Mouse (Mus musculus) kidney, embryonic 14.5 days (tissue): Measurements from ENCODE around the gene C2cd3. TPM values are rescaled to one million over a fixed set of nuclear protein-coding genes. Genes with fewer than 3 reads are reported as not detected.

Source experiments
- ATAC-seq: fragments of 200-750 bp; cut with Nextera tagmentation; 2 replicates; pipeline ENCODE4 v1.8.0; 2017; ENCODE audit warnings: moderate number of reproducible peaks, mild to moderate bottlenecking, moderate TSS enrichment, moderate library complexity; ENCODE audit not compliant: low FRiP score, low TSS enrichment
- H3K27ac ChIP-seq: fragments of 300-500 bp; sonication (generic); 2 replicates; pipeline ENCODE4 v1.5.1; 2014; ENCODE audit warnings: low read depth, mild to moderate bottlenecking, low read length, moderate library complexity, mixed read lengths
- H3K27me3 ChIP-seq: fragments of 300-500 bp; sonication (generic); 2 replicates; pipeline ENCODE4 v1.6.1; 2014; ENCODE audit warnings: mild to moderate bottlenecking, low read length; ENCODE audit not compliant: control insufficient read depth, insufficient read depth
- H3K36me3 ChIP-seq: fragments of 300-500 bp; sonication (generic); 2 replicates; pipeline ENCODE4 v1.6.1; 2014; ENCODE audit warnings: low read length, mixed read lengths; ENCODE audit not compliant: control insufficient read depth, insufficient read depth
- H3K4me1 ChIP-seq: fragments of 300-500 bp; sonication (generic); 2 replicates; pipeline ENCODE4 v1.6.1; 2014; ENCODE audit warnings: low read length, mixed read lengths; ENCODE audit not compliant: control insufficient read depth, insufficient read depth
- H3K4me2 ChIP-seq: fragments of 300-500 bp; sonication (generic); replicated peaks from 2 replicates; pipeline ENCODE4 v1.6.1; 2014; ENCODE audit warnings: low read depth, mild to moderate bottlenecking, low read length
- H3K4me3 ChIP-seq: fragments of 300-500 bp; sonication (generic); 2 replicates; pipeline ENCODE4 v1.5.1; 2014; ENCODE audit warnings: mild to moderate bottlenecking, low read length
- H3K9ac ChIP-seq: fragments of 300-500 bp; sonication (generic); 2 replicates; pipeline ENCODE4 v1.6.1; 2014; ENCODE audit warnings: low read depth, mild to moderate bottlenecking, low read length, moderate library complexity
- H3K9me3 ChIP-seq: fragments of 300-500 bp; sonication (generic); 2 replicates; pipeline ENCODE4 v1.6.1; 2016; ENCODE audit warnings: low read length; ENCODE audit not compliant: control insufficient read depth
- WGBS: fragments of 180-500 bp; shearing (Covaris S2); extraction: QIAGEN DNeasy Blood & Tissue Kit; methylation state at CpG from one replicate; pipeline ENCODE4 v1.1.7; 2014; 5-methylcytosine and 5-hydroxymethylcytosine counted together
- polyA plus RNA-seq: library from polyadenylated mRNA; unstranded; fragments of >200 nt; fragmentation: Nextera tagmentation; extraction: Ambion mirVana; gene quantifications from 2 replicates; pipeline ENCODE4 v1.2.1, GENCODE M21; 2014

Gene C2cd3
- polyA plus RNA-seq, 1 experiment from 2014 or later = 45.4 TPM

GRCm38 (mm10) chr7:100429911-100430310 lies 57.9 kb downstream of the C2cd3 start:
- ATAC-seq = no peak
- H3K4me2 ChIP-seq = no peak overlapping the region

GRCm38 (mm10) chr7:100431103-100431502 lies 59.1 kb downstream of the C2cd3 start:
- H3K36me3 ChIP-seq = peaks cover 79% of the 10 kb centered on the region
- 86% methylated on average over 5 of the region's 5 CpGs for WGBS
- ATAC-seq = no peak
- no peak overlapping the region for H3K4me3 ChIP-seq
- H3K9ac ChIP-seq = no peak overlapping the region
- H3K9me3 ChIP-seq = no peaks in the 10 kb centered on the region
- no peak overlapping the region for H3K4me2 ChIP-seq
- no peaks in the 10 kb centered on the region for H3K4me1 ChIP-seq
- no peak overlapping the region for H3K27ac ChIP-seq
- H3K27me3 ChIP-seq = no peaks in the 10 kb centered on the region

More at GRCm38 (mm10) chr7:100429911-100430310, 57.9 kb downstream of the C2cd3 start:
- 91% methylated on average over 11 of the region's 11 CpGs for whole genome bisulfite sequencing
- H3K9ac ChIP-seq = no peak overlapping the region
- peaks cover 79% of the 10 kb centered on the region for H3K36me3 ChIP-seq
- H3K27ac ChIP-seq = no peak overlapping the region
- no peaks in the 10 kb centered on the region for H3K4me1 ChIP-seq
- H3K4me3 ChIP-seq = no peak overlapping the region
- H3K9me3 ChIP-seq = no peaks in the 10 kb centered on the region
- H3K27me3 ChIP-seq = no peaks in the 10 kb centered on the region

- Histone ChIP-seq H3K27ac (no peak overlapping the region), H3K4me3 (no peak overlapping the region), H3K27me3 (no peaks in the 10 kb centered on the region), H3K9ac (no peak overlapping the region), H3K4me1 (no peaks in the 10 kb centered on the region), H3K4me2 (no peak overlapping the region), H3K36me3 (peaks cover 81% of the 10 kb centered on the region), H3K9me3 (no peaks in the 10 kb centered on the region)
- 87% methylated on average over 6 of the region's 6 CpGs for WGBS
- ATAC-seq = no peak
Measured at GRCm38 (mm10) chr7:100433295-100433694, 61.3 kb downstream of the C2cd3 start.

- no peak overlapping the region for H3K4me3 ChIP-seq
- no peaks in the 10 kb centered on the region for H3K4me1 ChIP-seq
- no peaks in the 10 kb centered on the region for H3K27me3 ChIP-seq
- no peak overlapping the region for H3K27ac ChIP-seq
- peaks cover 73% of the 10 kb centered on the region for H3K36me3 ChIP-seq
- no peak for ATAC-seq
- H3K9ac ChIP-seq = no peak overlapping the region
- 90% methylated on average over 4 of the region's 4 CpGs for WGBS
- H3K9me3 ChIP-seq = no peaks in the 10 kb centered on the region
- no peak overlapping the region for H3K4me2 ChIP-seq
Measured at GRCm38 (mm10) chr7:100443728-100444127, 71.7 kb downstream of the C2cd3 start.

- H3K9ac ChIP-seq = no peak overlapping the region
- H3K4me1 ChIP-seq = no peaks in the 10 kb centered on the region
- H3K9me3 ChIP-seq = no peaks in the 10 kb centered on the region
- WGBS = 97% methylated on average over 5 of the region's 5 CpGs
- H3K4me3 ChIP-seq = no peak overlapping the region
- no peaks in the 10 kb centered on the region for H3K27me3 ChIP-seq
- no peak for ATAC-seq
- no peak overlapping the region for H3K4me2 ChIP-seq
- H3K27ac ChIP-seq = no peak overlapping the region
- H3K36me3 ChIP-seq = peaks cover 75% of the 10 kb centered on the region
Measured at GRCm38 (mm10) chr7:100446271-100446670, 74.2 kb downstream of the C2cd3 start.

GRCm38 (mm10) chr7:100448530-100448929 lies 76.5 kb downstream of the C2cd3 start:
- no peaks in the 10 kb centered on the region for H3K9me3 ChIP-seq

GRCm38 (mm10) chr7:100448985-100449384 lies 77.0 kb downstream of the C2cd3 start:
- WGBS = 94% methylated on average over 3 of the region's 3 CpGs
- peaks cover 78% of the 10 kb centered on the region for H3K36me3 ChIP-seq
- H3K27ac ChIP-seq = no peak overlapping the region
- H3K4me3 ChIP-seq = no peak overlapping the region
- H3K27me3 ChIP-seq = no peaks in the 10 kb centered on the region
- H3K9ac ChIP-seq = no peak overlapping the region
- no peak overlapping the region for H3K4me2 ChIP-seq
- H3K4me1 ChIP-seq = no peaks in the 10 kb centered on the region
- ATAC-seq = no peak
- H3K9me3 ChIP-seq = no peaks in the 10 kb centered on the region

More at GRCm38 (mm10) chr7:100448530-100448929, 76.5 kb downstream of the C2cd3 start:
- Histone ChIP-seq H3K4me2 (no peak overlapping the region), H3K27ac (no peak overlapping the region), H3K9ac (no peak overlapping the region), H3K4me1 (no peaks in the 10 kb centered on the region), H3K36me3 (peaks cover 77% of the 10 kb centered on the region), H3K4me3 (no peak overlapping the region), H3K27me3 (no peaks in the 10 kb centered on the region)
- 94% methylated on average over 12 of the region's 12 CpGs for WGBS
- ATAC-seq = no peak

- 57% methylated on average over 1 of the region's 1 CpGs for WGBS
- H3K4me3 ChIP-seq = no peak overlapping the region
- peaks cover 80% of the 10 kb centered on the region for H3K36me3 ChIP-seq
- no peaks in the 10 kb centered on the region for H3K27me3 ChIP-seq
- ATAC-seq = no peak
- no peak overlapping the region for H3K9ac ChIP-seq
- no peaks in the 10 kb centered on the region for H3K9me3 ChIP-seq
- no peaks in the 10 kb centered on the region for H3K4me1 ChIP-seq
- no peak overlapping the region for H3K4me2 ChIP-seq
- H3K27ac ChIP-seq = no peak overlapping the region
Measured at GRCm38 (mm10) chr7:100458153-100458552, 86.1 kb downstream of the C2cd3 start.

GRCm38 (mm10) chr7:100459862-100460261 lies 87.8 kb downstream of the C2cd3 start:
- Histone ChIP-seq H3K9ac (no peak overlapping the region), H3K4me3 (no peak overlapping the region), H3K9me3 (no peaks in the 10 kb centered on the region), H3K27ac (no peak overlapping the region), H3K4me1 (no peaks in the 10 kb centered on the region), H3K27me3 (no peaks in the 10 kb centered on the region), H3K36me3 (peaks cover 69% of the 10 kb centered on the region), H3K4me2 (no peak overlapping the region)
- no peak for ATAC-seq
- WGBS = 94% methylated on average over 3 of the region's 3 CpGs
